Mouse (Mus musculus): ENCODE measurements around the gene Prkcz.

DNA sequence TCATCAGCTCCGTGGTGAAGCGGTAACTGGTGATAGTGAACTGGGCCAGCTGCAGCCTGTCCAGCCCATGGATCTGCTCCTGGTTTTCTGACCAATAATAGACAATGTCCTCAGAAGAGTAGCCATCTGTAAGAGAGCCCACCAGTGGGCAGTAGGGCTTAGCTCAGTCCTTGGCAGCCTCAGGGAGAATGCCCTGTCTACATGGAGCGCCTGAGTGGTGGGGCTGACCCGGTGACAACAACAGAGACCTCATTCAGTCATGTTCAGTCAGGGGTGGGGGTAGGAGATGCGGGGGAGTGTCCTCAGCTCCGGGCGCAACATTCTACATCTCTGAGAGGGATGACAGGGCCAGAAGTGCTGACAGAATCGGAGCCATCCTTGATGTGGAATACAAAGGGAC is 26.0 kb upstream of the Prkcz start:
- no peak for TF ChIP-seq CTCF (IDR thresholded peaks at IDR 0.05; ENCODE audit: low read depth, low read length)
- TF ChIP-seq POLR2A (IDR thresholded peaks at IDR 0.05; ENCODE audit: insufficient read depth, low read length) = no peak
- no peak for TF ChIP-seq EP300 (IDR thresholded peaks at IDR 0.05; ENCODE audit: insufficient read depth, low read depth, low read length)
